Mouse (Mus musculus) E14TG2a.4 (cell line): ENCODE data around the gene Fyn.

ENCODE experiments used
- H3K27me3 ChIP-seq: 2 replicates; pipeline ENCODE4 v1.6.1; 2014; ENCODE audit warnings: low read length, control low read depth; ENCODE audit not compliant: insufficient read depth
- H3K36me3 ChIP-seq: 2 replicates; pipeline ENCODE4 v1.6.1; 2014; ENCODE audit warnings: low read length, control low read depth; ENCODE audit not compliant: insufficient read depth
- H3K4me1 ChIP-seq: replicated peaks from 2 replicates; pipeline ENCODE4 v1.6.1; 2014; ENCODE audit warnings: low read depth, low read length, control low read depth
- H3K4me3 ChIP-seq: replicated peaks from 2 replicates; pipeline ENCODE4 v1.5.1; 2014; ENCODE audit warnings: mild to moderate bottlenecking, low read length
- H3K9me3 ChIP-seq: 2 replicates; pipeline ENCODE4 v1.6.1; 2014; ENCODE audit warnings: low read length, control low read depth
- CTCF ChIP-seq: conservative IDR thresholded peaks from 2 replicates; pipeline ENCODE4 v1.5.1; 2014; ENCODE audit warnings: low read length
- NANOG ChIP-seq: IDR thresholded peaks from 2 replicates; pipeline ENCODE4 v1.6.1; 2014; ENCODE audit warnings: borderline replicate concordance, low read length, mixed read lengths
- POU5F1 ChIP-seq: IDR thresholded peaks from 2 replicates; pipeline ENCODE4 v1.6.1; 2014; ENCODE audit warnings: low read length, borderline replicate concordance

Fyn gene

DNA sequence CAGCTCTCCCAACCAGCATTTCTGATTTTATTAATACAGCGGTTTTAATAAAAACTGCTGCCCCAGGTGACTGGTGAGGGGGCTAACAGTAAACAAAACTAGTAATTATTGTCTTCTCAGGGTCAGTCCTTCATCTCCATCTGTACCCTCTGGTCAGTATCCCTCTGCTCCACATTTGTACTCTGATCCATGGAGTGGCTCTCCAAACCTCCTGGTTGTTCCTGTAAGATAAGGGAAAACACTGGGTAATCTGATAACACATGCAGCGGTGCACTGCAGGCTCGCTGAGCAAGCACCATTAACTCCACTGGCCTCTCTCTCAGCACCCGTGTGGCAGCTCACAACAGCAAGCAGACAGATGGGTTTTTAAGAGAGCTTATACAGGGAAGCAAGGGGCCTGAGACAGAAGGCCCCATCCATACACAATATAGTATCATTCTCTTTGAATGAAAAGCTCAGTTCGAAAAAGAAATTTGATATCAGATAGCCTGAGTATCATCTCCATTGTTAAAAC is 189.9 kb downstream of the Fyn start:
- H3K4me3 ChIP-seq = no peak overlapping the region
- 0 out of 2 replicates have a peak, but pooled peaks cover 2% of the 10 kb centered on the region for H3K27me3 ChIP-seq
- TF ChIP-seq NANOG (no peak), CTCF (no peak), POU5F1 (no peak)
- peaks cover 35% of the 10 kb centered on the region for H3K4me1 ChIP-seq
- no peaks in the 10 kb centered on the region for H3K36me3 ChIP-seq
- no peaks in the 10 kb centered on the region for H3K9me3 ChIP-seq

DNA sequence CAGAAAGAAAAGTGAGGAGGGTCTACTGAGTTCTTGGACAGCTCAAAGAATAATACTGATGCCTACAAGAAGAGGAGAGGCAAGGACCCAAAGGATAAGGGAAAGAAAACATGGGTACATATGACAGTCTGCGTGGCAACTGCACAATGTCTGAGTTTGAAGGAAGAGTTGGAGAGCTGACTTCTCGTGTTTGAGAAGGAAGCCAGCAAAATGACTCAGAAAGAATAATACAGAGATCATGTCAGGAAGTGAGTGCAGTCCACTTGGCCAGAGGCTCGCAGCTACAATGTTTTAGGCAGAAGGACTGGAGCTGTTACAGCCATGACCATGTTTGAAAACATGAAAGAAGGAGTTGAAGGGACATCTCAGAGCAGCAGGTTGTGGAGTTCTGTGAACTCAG is 190.7 kb downstream of the Fyn start:
- Histone ChIP-seq H3K4me1 (peaks cover 34% of the 10 kb centered on the region), H3K36me3 (no peaks in the 10 kb centered on the region), H3K27me3 (0 out of 2 replicates have a peak, but pooled peaks cover 3% of the 10 kb centered on the region), H3K9me3 (no peaks in the 10 kb centered on the region), H3K4me3 (no peak overlapping the region)
- no peak for TF ChIP-seq POU5F1
- TF ChIP-seq NANOG = no peak
- no peak for TF ChIP-seq CTCF

DNA sequence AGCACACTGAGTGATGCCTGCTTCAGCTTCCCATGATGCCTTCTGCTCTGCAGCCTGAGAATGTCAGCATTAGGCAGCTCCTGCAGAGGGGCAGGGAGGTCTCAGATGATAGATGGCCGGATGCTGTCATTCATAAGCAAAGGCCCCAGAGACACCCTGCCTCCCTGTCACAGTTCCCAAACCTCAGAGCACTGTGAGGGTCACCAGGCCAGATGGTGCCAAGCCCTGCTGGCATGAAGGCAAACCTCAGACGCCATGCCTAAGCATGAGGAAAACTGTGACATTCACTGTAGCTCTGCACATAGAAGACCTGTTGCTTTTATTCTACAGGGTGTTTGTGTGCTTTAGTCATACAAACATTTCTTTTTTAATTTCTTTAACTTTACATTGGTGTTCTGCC is 193.7 kb downstream of the Fyn start:
- Histone ChIP-seq H3K36me3 (no peaks in the 10 kb centered on the region), H3K4me1 (peaks cover 20% of the 10 kb centered on the region), H3K4me3 (no peak overlapping the region), H3K9me3 (no peaks in the 10 kb centered on the region), H3K27me3 (0 out of 2 replicates have a peak, but pooled peaks cover 3% of the 10 kb centered on the region)
- TF ChIP-seq NANOG = no peak
- TF ChIP-seq CTCF = no peak
- no peak for TF ChIP-seq POU5F1

DNA sequence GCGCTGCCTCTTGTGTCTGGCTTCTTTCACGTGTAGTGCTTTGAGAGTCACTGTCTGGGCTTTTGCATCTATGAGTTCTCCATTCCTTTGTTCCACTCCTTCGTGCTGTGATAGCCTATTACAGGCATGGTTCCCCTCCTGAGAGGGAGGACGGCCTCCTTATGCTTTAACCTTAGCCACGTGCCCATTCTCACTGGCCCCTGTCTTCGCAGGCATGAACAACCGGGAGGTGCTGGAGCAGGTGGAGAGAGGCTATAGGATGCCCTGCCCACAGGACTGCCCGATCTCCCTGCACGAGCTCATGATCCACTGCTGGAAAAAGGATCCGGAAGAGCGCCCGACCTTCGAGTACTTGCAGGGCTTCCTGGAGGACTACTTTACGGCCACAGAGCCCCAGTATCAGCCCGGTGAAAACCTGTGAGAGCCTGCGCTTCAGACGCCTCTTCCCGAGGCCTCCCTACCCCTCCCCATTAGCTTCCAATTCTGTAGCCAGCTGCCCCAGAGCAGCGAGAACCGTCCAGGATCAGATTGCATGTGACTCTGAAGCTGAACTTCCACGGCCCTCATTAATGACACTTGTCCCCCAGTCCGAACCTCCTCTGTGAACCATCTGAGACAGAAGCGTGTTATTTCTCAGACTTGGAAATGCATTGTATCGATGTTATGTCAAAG is 195.0 kb downstream of the Fyn start:
- TF ChIP-seq CTCF (no peak), NANOG (no peak), POU5F1 (no peak)
- peaks cover 21% of the 10 kb centered on the region for H3K4me1 ChIP-seq
- H3K4me3 ChIP-seq = peak overlapping the region; percentile 39; the same call in 1 of the 2 replicates
- H3K9me3 ChIP-seq = no peaks in the 10 kb centered on the region
- no peaks in the 10 kb centered on the region for H3K36me3 ChIP-seq
- peaks cover 9% of the 10 kb centered on the region; the same call in 1 of the 2 replicates for H3K27me3 ChIP-seq

DNA sequence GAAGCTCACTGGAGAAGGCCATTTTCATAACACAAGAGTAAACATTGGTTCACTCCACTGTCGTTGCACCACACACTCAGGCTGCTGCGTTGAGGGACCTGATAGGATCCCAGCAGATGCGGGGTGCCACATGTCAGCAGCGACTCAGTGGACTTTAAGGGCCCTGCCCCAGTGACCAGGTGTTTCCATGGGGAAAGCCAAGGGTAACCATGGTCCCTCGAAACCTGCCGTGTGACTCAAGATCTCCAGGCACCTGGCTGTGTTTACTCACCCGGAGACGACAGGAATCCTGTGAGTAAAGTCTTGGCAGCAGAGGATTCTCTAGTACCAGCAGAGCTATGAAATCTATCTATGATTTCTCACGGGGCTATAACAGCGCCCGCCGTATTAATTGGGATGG is 198.2 kb downstream of the Fyn start:
- peaks cover 43% of the 10 kb centered on the region for H3K4me1 ChIP-seq
- H3K9me3 ChIP-seq = no peaks in the 10 kb centered on the region
- H3K4me3 ChIP-seq = no peak overlapping the region
- TF ChIP-seq POU5F1 (no peak), NANOG (no peak), CTCF (no peak)
- peaks cover 15% of the 10 kb centered on the region for H3K27me3 ChIP-seq
- H3K36me3 ChIP-seq = no peaks in the 10 kb centered on the region

DNA sequence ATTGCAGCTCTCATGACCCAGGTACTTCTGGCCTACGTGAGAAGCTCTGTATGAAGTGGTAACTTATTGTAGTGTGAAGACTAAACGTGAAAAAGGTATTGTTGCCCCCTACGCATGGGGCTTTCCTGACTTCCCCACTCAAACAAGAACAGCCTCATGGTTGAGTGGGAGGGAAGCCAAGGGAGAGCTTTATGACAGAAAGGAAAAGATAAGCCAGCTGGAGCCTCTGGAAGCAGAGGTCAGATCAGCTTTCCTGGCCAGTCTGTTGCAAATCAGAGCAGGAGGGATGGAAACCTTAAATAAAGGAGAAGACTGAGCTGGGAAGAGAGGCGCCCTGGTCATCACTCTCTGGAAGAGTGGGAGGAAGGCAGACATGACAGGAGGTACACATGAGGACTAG is 200.3 kb downstream of the Fyn start:
- TF ChIP-seq NANOG (no peak), POU5F1 (no peak)
- Histone ChIP-seq H3K9me3 (no peaks in the 10 kb centered on the region), H3K27me3 (peaks cover 16% of the 10 kb centered on the region), H3K4me3 (no peak overlapping the region), H3K36me3 (no peaks in the 10 kb centered on the region), H3K4me1 (peaks cover 55% of the 10 kb centered on the region)

DNA sequence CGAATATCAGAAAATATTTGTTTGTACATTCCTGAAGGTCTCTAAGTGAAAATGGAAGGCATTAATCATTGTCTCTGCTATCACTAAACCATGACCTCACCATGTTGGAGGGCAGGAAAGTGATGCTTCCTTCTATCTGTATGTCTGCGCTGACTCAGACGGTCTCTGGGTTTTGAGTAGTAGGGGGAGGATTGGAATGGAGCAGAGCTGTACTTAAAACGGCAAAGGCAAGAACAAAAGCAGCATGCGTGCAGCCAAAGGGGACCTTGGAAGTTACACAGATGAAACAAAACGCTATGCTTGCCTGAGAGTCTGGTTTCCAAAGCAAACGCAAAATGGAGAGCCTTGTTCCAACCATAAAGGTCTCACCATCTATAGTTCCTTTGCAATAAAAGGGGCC is 202.4 kb downstream of the Fyn start:
- peaks cover 18% of the 10 kb centered on the region for H3K27me3 ChIP-seq
- H3K36me3 ChIP-seq = no peaks in the 10 kb centered on the region
- no peak overlapping the region for H3K4me3 ChIP-seq
- H3K9me3 ChIP-seq = no peaks in the 10 kb centered on the region
- no peak for TF ChIP-seq CTCF
- TF ChIP-seq NANOG = no peak
- no peak for TF ChIP-seq POU5F1
- H3K4me1 ChIP-seq = peaks cover 70% of the 10 kb centered on the region

DNA sequence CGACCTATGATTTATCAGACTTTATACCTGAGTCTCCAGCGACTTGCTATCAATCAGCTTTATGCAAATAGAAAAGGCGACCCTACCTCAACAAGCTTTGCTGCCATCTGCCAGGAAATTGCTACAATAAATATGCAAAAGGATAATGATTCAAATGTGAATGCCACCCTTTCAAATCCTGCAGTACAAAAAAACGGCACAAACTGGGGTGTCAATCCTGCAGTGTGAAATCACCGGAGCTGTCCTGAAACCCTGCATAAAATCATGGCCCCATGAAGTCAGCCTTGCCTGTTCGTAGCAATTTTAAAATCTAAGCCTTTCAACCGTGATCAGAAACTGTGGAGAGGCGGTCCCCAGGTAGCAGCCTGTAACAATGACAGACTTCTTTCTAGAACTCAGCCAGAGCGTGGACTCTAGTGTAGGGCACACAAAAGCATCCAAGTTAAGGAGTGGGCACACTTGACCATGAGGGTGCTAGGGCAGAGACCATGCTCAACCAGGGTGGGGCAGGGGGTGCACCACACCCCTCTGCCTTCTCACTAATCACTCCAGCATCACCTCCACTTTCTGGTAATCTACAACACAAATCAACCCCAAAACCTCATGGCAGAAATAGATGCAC is 203.5 kb downstream of the Fyn start:
- no peaks in the 10 kb centered on the region for H3K36me3 ChIP-seq
- H3K4me1 ChIP-seq = peaks cover 73% of the 10 kb centered on the region
- no peak for TF ChIP-seq NANOG
- TF ChIP-seq POU5F1 = no peak
- no peak for TF ChIP-seq CTCF
- no peaks in the 10 kb centered on the region for H3K9me3 ChIP-seq
- peaks cover 19% of the 10 kb centered on the region for H3K27me3 ChIP-seq
- H3K4me3 ChIP-seq = peak overlapping the region; percentile 23; the same call in 1 of the 2 replicates

DNA sequence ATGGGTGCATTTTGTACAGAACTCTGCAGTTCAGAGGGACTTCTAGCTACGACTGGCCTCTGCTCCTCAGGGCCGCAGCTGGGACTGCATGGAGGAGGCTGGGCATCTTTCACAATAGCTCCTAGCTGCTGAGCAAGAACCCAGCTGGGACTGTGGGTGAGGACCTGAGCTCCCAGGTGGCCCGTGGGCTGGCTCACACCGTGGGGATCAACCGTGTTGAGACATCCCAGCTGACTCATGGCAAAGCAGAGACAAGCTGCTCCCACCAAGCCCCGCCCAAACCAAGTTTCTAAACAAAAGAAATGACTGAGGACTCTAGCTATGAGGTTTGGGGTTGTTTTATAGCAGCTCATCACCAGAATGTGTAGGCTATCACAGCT is 204.0 kb downstream of the Fyn start:
- TF ChIP-seq NANOG (no peak), CTCF (no peak), POU5F1 (no peak)
- peaks cover 70% of the 10 kb centered on the region for H3K4me1 ChIP-seq
- no peaks in the 10 kb centered on the region for H3K36me3 ChIP-seq
- H3K27me3 ChIP-seq = peaks cover 19% of the 10 kb centered on the region
- peak overlapping the region; percentile 23; the same call in 1 of the 2 replicates for H3K4me3 ChIP-seq
- H3K9me3 ChIP-seq = no peaks in the 10 kb centered on the region
